Mouse (Mus musculus): ENCODE measurements around the gene Col4a4.

GRCm38 (mm10) chr1:82618001-82618400 is 31.4 kb upstream of the Col4a4 start:
- TF ChIP-seq CTCF (IDR thresholded peaks at IDR 0.05; ENCODE audit: low read depth, low read length) = no peak
- no peak for TF ChIP-seq POLR2A (IDR thresholded peaks at IDR 0.05; ENCODE audit: extremely low read depth, insufficient read depth, low read length)
